Mouse (Mus musculus): ENCODE results near the gene Hs3st3b1.

Hs3st3b1 gene

GRCm38 (mm10) chr11:63880296-63880695 is 41.8 kb downstream of the Hs3st3b1 start:
- no peak for DNase-seq (ENCODE audit: low read depth, low spot score)

GRCm38 (mm10) chr11:63879261-63879660 is 42.8 kb downstream of the Hs3st3b1 start:
- no peak for DNase-seq (ENCODE audit: low read depth, low spot score)

- no peak for DNase-seq (ENCODE audit: low read depth, low spot score)
Measured at GRCm38 (mm10) chr11:63878616-63879015, 43.5 kb downstream of the Hs3st3b1 start.

GRCm38 (mm10) chr11:63862746-63863145 is 59.3 kb downstream of the Hs3st3b1 start:
- DNase-seq (ENCODE audit: low read depth, low spot score), result no peak

- DNase-seq (ENCODE audit: low read depth, low spot score), result no peak
Measured at GRCm38 (mm10) chr11:63861982-63862381, 60.1 kb downstream of the Hs3st3b1 start.

- DNase-seq (ENCODE audit: low read depth, low spot score), result no peak
Measured at GRCm38 (mm10) chr11:63851041-63851730, 70.9 kb downstream of the Hs3st3b1 start.

- DNase-seq (ENCODE audit: low read depth, low spot score), result no peak
Measured at GRCm38 (mm10) chr11:63850261-63850660, 71.8 kb downstream of the Hs3st3b1 start.

GRCm38 (mm10) chr11:63845379-63845778 is 76.7 kb downstream of the Hs3st3b1 start:
- no peak for DNase-seq (ENCODE audit: low read depth, low spot score)

GRCm38 (mm10) chr11:63844701-63845100 is 77.4 kb downstream of the Hs3st3b1 start:
- DNase-seq (ENCODE audit: low read depth, low spot score), result no peak

- no peak for DNase-seq (ENCODE audit: low read depth, low spot score)
Measured at GRCm38 (mm10) chr11:63837526-63837925, 84.6 kb downstream of the Hs3st3b1 start.
